Comparison of ENCODE assay signal across 20 mouse cellular contexts in the genomic region with DNA sequence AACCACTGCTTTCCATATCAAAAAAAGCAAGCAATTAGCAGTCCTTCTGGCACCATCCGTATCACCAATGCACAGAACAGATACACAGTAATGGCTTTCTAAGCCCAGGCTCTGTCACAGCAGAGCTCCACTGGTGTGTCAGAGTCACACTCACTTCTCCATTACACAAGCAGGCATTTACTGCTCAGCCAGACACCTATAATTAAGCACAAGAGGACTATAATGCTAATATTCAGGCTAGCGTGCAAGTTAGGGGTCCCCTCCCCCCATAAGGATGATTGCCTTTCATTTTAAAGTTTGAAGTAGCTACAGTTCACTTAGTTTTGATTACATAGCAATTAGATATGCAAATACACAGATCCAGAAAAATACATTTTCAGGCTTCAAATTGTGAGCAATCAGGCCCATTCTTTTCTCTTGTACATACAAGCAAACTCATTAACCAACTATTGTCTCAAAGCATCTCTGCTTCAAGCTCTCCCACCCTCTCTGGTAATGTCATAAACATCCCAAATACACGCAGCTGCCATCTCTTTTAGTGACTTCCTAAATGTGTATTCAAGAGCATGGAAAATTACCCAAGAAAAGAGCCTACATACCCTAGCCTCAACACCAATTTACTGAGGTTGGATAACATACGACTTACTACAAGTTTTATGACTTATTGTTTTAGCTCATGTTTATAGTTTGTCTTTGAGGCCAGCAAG.
DNase-seq lines count a peak whose midpoint lies in the region; ATAC-seq and TF ChIP-seq lines count a peak whose summit lies in the region.
"Had no signal": no experiment of that assay in that cellular context is flagged by ENCODE, and none has a peak within 500 bp of the region (broad histone marks: within the 10 kb centered on the region; RNA-seq: fewer than 3 reads in every experiment).

No protein-coding gene starts in this region.

- TF ChIP-seq CTCF in gastrocnemius, adult 2 months (IDR thresholded peaks at IDR 0.05), result no peak
- TF ChIP-seq CTCF in layer of hippocampus, adult 2 months (conservative IDR thresholded peaks at IDR 0.05), result no peak

- H3K4me1 ChIP-seq in forebrain, embryonic 14.5 days (ENCODE audit: control insufficient read depth, insufficient read depth, low read length), result peaks cover 16% of the 10 kb centered on the region
- H3K4me1 ChIP-seq: embryonic facial prominence, embryonic 13.5 days; liver, embryonic 15.5 days had no signal

- ATAC-seq in forebrain, embryonic 14.5 days, result peak; percentile 97
- ATAC-seq in granulocyte monocyte progenitor cell, adult 5-6 weeks (replicated peaks; ENCODE audit: poor library complexity, severe bottlenecking), result no peak

- no peaks in the 10 kb centered on the region for H3K9me3 ChIP-seq in forebrain, embryonic 14.5 days (replicated peaks; ENCODE audit: control insufficient read depth, low read length)
- H3K9me3 ChIP-seq: embryonic facial prominence, embryonic 13.5 days; heart, embryonic 13.5 days; limb, embryonic 13.5 days; liver, embryonic 15.5 days had no signal

- H3K27ac ChIP-seq in gastrocnemius, adult 2 months, result peak overlapping the region; percentile 50
- 0 out of 2 replicates have a peak overlapping the region, but pooled peaks have one; percentile 3 for H3K27ac ChIP-seq in layer of hippocampus, adult 2 months
- peak overlapping the region; percentile 28 for H3K27ac ChIP-seq in forebrain, embryonic 14.5 days (ENCODE audit: low read depth, low read length)
- H3K27ac ChIP-seq: embryonic facial prominence, embryonic 13.5 days; heart, embryonic 13.5 days; limb, embryonic 13.5 days; liver, embryonic 15.5 days had no signal

- no peaks in the 10 kb centered on the region for H3K36me3 ChIP-seq in forebrain, embryonic 14.5 days (ENCODE audit: control insufficient read depth, insufficient read depth, low read length)
- H3K36me3 ChIP-seq: embryonic facial prominence, embryonic 13.5 days; limb, embryonic 13.5 days; liver, embryonic 15.5 days had no signal

- no peak overlapping the region for H3K9ac ChIP-seq in forebrain, embryonic 14.5 days (ENCODE audit: low read length)
- H3K9ac ChIP-seq: embryonic facial prominence, embryonic 13.5 days; heart, embryonic 13.5 days; limb, embryonic 13.5 days; liver, embryonic 15.5 days had no signal

- no peak for DNase-seq in gastrocnemius, adult 2 months
- no peak for DNase-seq in gastrocnemius, postnatal 25 days
- DNase-seq in layer of hippocampus, adult 2 months (ENCODE audit: low spot score in 2 of 2), result no peak
- DNase-seq in layer of hippocampus, adult 8-10 months (ENCODE audit: low spot score in 2 of 2), result no peak
- DNase-seq in brain, adult 2 months (ENCODE audit: low read depth, low spot score), result peak; percentile 55
- DNase-seq in forebrain, embryonic 14.5 days (ENCODE audit: low spot score), result peak; percentile 86
- DNase-seq in adrenal gland, postnatal 36 days, result no peak
- DNase-seq: adrenal gland, postnatal 10 days; cerebellum, adult 8-10 months; gastrocnemius, postnatal 36 days; kidney, adult 18-20 months; kidney, postnatal 10 days; lung, postnatal 10 days; right cerebral cortex, postnatal 14 days had no signal

- no peaks in the 10 kb centered on the region for H3K27me3 ChIP-seq in forebrain, embryonic 14.5 days (replicated peaks; ENCODE audit: control insufficient read depth, insufficient read depth, low read length)
- H3K27me3 ChIP-seq: embryonic facial prominence, embryonic 13.5 days; heart, embryonic 13.5 days; limb, embryonic 13.5 days; liver, embryonic 15.5 days had no signal

- H3K4me2 ChIP-seq in forebrain, embryonic 14.5 days (ENCODE audit: low read length), result no peak overlapping the region; the same call in 1 of the 2 replicates
- H3K4me2 ChIP-seq: embryonic facial prominence, embryonic 13.5 days; heart, embryonic 13.5 days; limb, embryonic 13.5 days; liver, embryonic 15.5 days had no signal

- H3K4me3 ChIP-seq in gastrocnemius, adult 2 months, result no peak overlapping the region; the same call in 1 of the 2 replicates
- no peak overlapping the region for H3K4me3 ChIP-seq in layer of hippocampus, adult 2 months
- no peak overlapping the region for H3K4me3 ChIP-seq in forebrain, embryonic 14.5 days (ENCODE audit: low read depth, low read length)
- H3K4me3 ChIP-seq: embryonic facial prominence, embryonic 13.5 days; heart, embryonic 13.5 days; limb, embryonic 13.5 days; liver, embryonic 15.5 days; myocyte had no signal

- intact Hi-C loops in gastrocnemius, adult 2 months (cut with DNase I), result no loop called here

- 24% methylated on average over 4 of the region's 4 CpGs for WGBS in forebrain, embryonic 14.5 days

Comparison
In these comparisons a context has a peak if more than half of its experiments do, and no peak if none do; other contexts are left out.
1. DNase-seq: peak in brain, adult 2 months (single experiment) and forebrain, embryonic 14.5 days (single experiment); none in gastrocnemius, adult 2 months (single experiment), gastrocnemius, postnatal 25 days (single experiment), layer of hippocampus, adult 2 months (0 of 2), layer of hippocampus, adult 8-10 months (0 of 2) and adrenal gland, postnatal 36 days (0 of 2).
2. Peak in every context shown above with its lines, with median percentiles within 50 percentile points of each other: H3K27ac ChIP-seq.